Mouse (Mus musculus): Measurements from ENCODE around the gene Syngap1. TPM values are rescaled to one million over a fixed set of nuclear protein-coding genes. Genes with fewer than 3 reads are reported as not detected.
"Not testable (repeated sequence)": the region's sequence is repeated elsewhere in the genome, so short reads cannot be mapped to it uniquely, and the experiment has no call there.

Syngap1 gene
- 1.6 and 1.9 TPM in 2 replicates for polyA plus RNA-seq (2015; fragmentation: Nextera tagmentation; extraction: Ambion mirVana)

GRCm38 (mm10) chr17:26941031-26941789 is at the start of gene Syngap1:
Gene Syngap1, plus strand, starts transcription at chr17:26941253.
- peak within 1 kb of the TSS; percentile 64; the same call in 1 of the 2 replicates for H3K9ac ChIP-seq
- peak within 1 kb of the TSS; percentile 69 for H3K4me3 ChIP-seq
- ATAC-seq (ENCODE audit: insufficient number of reproducible peaks, low FRiP score, low TSS enrichment, low read depth): no peak
- under 1% methylated on average over 19 of the region's 24 CpGs for WGBS
- H3K4me2 ChIP-seq: peak within 1 kb of the TSS; percentile 78
- peaks cover 48% of the 10 kb centered on the region for H3K4me1 ChIP-seq
- peaks cover 12% of the 10 kb centered on the region for H3K36me3 ChIP-seq
- H3K27me3 ChIP-seq: no peaks in the 10 kb centered on the region
- H3K9me3 ChIP-seq: no peaks in the 10 kb centered on the region
- H3K27ac ChIP-seq: peak within 1 kb of the TSS; percentile 95

GRCm38 (mm10) chr17:26892635-26893375 is 48.2 kb upstream of the Syngap1 start:
- Histone ChIP-seq H3K9ac (no peak overlapping the region), H3K4me1 (peaks cover 28% of the 10 kb centered on the region), H3K27ac (peak overlapping the region; percentile 71), H3K9me3 (no peaks in the 10 kb centered on the region), H3K4me3 (no peak overlapping the region), H3K27me3 (no peaks in the 10 kb centered on the region), H3K4me2 (no peak overlapping the region; the same call in 1 of the 2 replicates), H3K36me3 (no peaks in the 10 kb centered on the region)
- no peak for ATAC-seq (ENCODE audit: insufficient number of reproducible peaks, low FRiP score, low TSS enrichment, low read depth)
- WGBS: 45% methylated on average over 16 of the region's 16 CpGs

GRCm38 (mm10) chr17:26893492-26893891 is 47.6 kb upstream of the Syngap1 start:
- H3K9ac ChIP-seq: no peak overlapping the region
- no peaks in the 10 kb centered on the region for H3K9me3 ChIP-seq
- H3K4me3 ChIP-seq: no peak overlapping the region
- H3K4me1 ChIP-seq: peaks cover 25% of the 10 kb centered on the region
- H3K27me3 ChIP-seq: no peaks in the 10 kb centered on the region
- H3K36me3 ChIP-seq: no peaks in the 10 kb centered on the region
- 47% methylated on average over 6 of the region's 6 CpGs for WGBS
- no peak for ATAC-seq (ENCODE audit: insufficient number of reproducible peaks, low FRiP score, low TSS enrichment, low read depth)
- H3K27ac ChIP-seq: peak overlapping the region; percentile 71
- H3K4me2 ChIP-seq: no peak overlapping the region

DNA sequence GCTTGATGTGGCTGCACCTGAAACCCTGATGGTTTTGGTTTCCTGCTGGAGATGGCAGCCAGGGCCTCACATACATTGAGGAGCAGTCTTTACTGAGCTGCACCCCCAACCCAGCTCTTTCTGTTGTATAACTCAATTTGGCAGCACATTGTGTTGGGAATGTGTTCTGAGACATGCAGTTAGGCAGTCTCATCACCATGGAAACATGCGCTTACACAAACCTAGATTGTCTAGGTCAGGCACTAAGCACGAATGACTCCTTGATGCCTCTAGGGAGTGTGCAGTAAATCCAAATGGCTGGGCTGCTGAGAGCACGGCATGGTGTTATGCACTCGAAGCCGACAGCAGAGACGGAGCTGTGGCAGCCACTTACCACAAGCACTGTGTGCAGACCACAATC is 46.7 kb upstream of the Syngap1 start:
- no peak overlapping the region for H3K4me3 ChIP-seq
- H3K27me3 ChIP-seq: no peaks in the 10 kb centered on the region
- H3K9me3 ChIP-seq: no peaks in the 10 kb centered on the region
- no peak overlapping the region for H3K27ac ChIP-seq
- H3K4me2 ChIP-seq: no peak overlapping the region
- 62% methylated on average over 6 of the region's 6 CpGs for WGBS
- H3K4me1 ChIP-seq: peaks cover 25% of the 10 kb centered on the region
- ATAC-seq (ENCODE audit: insufficient number of reproducible peaks, low FRiP score, low TSS enrichment, low read depth): no peak
- H3K9ac ChIP-seq: no peak overlapping the region
- no peaks in the 10 kb centered on the region for H3K36me3 ChIP-seq

GRCm38 (mm10) chr17:26895578-26895977 is 45.5 kb upstream of the Syngap1 start:
- H3K36me3 ChIP-seq: no peaks in the 10 kb centered on the region
- 16% methylated on average over 10 of the region's 10 CpGs for WGBS
- peaks cover 25% of the 10 kb centered on the region for H3K4me1 ChIP-seq
- no peaks in the 10 kb centered on the region for H3K9me3 ChIP-seq
- no peak overlapping the region for H3K4me3 ChIP-seq
- H3K4me2 ChIP-seq: no peak overlapping the region
- no peak for ATAC-seq (ENCODE audit: insufficient number of reproducible peaks, low FRiP score, low TSS enrichment, low read depth)
- H3K27me3 ChIP-seq: no peaks in the 10 kb centered on the region
- H3K27ac ChIP-seq: no peak overlapping the region
- H3K9ac ChIP-seq: no peak overlapping the region

- H3K36me3 ChIP-seq: no peaks in the 10 kb centered on the region
- H3K4me2 ChIP-seq: no peak overlapping the region
- no peaks in the 10 kb centered on the region for H3K4me1 ChIP-seq
- H3K27me3 ChIP-seq: no peaks in the 10 kb centered on the region
- no peaks in the 10 kb centered on the region for H3K9me3 ChIP-seq
- H3K27ac ChIP-seq: no peak overlapping the region
- no peak overlapping the region for H3K4me3 ChIP-seq
- ATAC-seq (ENCODE audit: insufficient number of reproducible peaks, low FRiP score, low TSS enrichment, low read depth): no peak
- 64% methylated on average over 6 of the region's 6 CpGs for WGBS
- no peak overlapping the region for H3K9ac ChIP-seq
Measured at GRCm38 (mm10) chr17:26900916-26901315, 40.1 kb upstream of the Syngap1 start.

DNA sequence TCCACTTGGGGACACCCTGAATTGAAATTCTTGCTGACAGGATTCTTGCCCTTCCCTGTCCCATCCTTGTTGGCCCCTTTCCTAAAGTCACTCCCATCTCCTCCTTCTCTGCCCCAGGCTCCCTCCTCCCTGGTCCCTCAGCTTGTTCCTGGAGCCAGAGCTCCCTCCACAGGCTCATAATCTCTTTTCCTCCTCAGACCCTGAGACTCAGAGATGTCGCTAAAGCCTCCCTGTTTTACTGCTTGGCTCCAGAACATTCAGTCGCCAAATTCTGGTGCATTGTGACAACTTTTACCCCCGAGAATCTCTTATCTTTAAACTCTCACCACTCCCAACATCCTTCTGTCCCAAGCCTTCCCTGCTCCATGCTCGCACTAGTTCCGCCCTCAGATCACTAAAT is 36.7 kb upstream of the Syngap1 start:
- ATAC-seq (ENCODE audit: insufficient number of reproducible peaks, low FRiP score, low TSS enrichment, low read depth): no peak
- no peaks in the 10 kb centered on the region for H3K4me1 ChIP-seq
- H3K4me2 ChIP-seq: no peak overlapping the region
- H3K9me3 ChIP-seq: no peaks in the 10 kb centered on the region
- no peak overlapping the region for H3K27ac ChIP-seq
- H3K36me3 ChIP-seq: no peaks in the 10 kb centered on the region
- H3K9ac ChIP-seq: no peak overlapping the region
- 51% methylated on average over 5 of the region's 5 CpGs for WGBS
- H3K27me3 ChIP-seq: no peaks in the 10 kb centered on the region
- H3K4me3 ChIP-seq: no peak overlapping the region

- H3K36me3 ChIP-seq; H3K9ac ChIP-seq; ATAC-seq (ENCODE audit: insufficient number of reproducible peaks, low FRiP score, low TSS enrichment, low read depth); H3K4me2 ChIP-seq; H3K9me3 ChIP-seq; H3K4me1 ChIP-seq; H3K4me3 ChIP-seq; H3K27ac ChIP-seq; H3K27me3 ChIP-seq: not testable (repeated sequence)
- 87% methylated on average over 15 of the region's 15 CpGs for WGBS
Measured at GRCm38 (mm10) chr17:26907506-26907905, 33.5 kb upstream of the Syngap1 start.

GRCm38 (mm10) chr17:26915248-26915647 is 25.8 kb upstream of the Syngap1 start:
- 43% methylated on average over 1 of the region's 1 CpGs for WGBS
- no peaks in the 10 kb centered on the region for H3K9me3 ChIP-seq
- H3K27me3 ChIP-seq: no peaks in the 10 kb centered on the region
- no peak overlapping the region for H3K9ac ChIP-seq
- H3K4me2 ChIP-seq: no peak overlapping the region
- no peak overlapping the region for H3K27ac ChIP-seq
- H3K4me3 ChIP-seq: no peak overlapping the region
- no peaks in the 10 kb centered on the region for H3K36me3 ChIP-seq
- no peak for ATAC-seq (ENCODE audit: insufficient number of reproducible peaks, low FRiP score, low TSS enrichment, low read depth)
- peaks cover 7% of the 10 kb centered on the region; the same call in 1 of the 2 replicates for H3K4me1 ChIP-seq

DNA sequence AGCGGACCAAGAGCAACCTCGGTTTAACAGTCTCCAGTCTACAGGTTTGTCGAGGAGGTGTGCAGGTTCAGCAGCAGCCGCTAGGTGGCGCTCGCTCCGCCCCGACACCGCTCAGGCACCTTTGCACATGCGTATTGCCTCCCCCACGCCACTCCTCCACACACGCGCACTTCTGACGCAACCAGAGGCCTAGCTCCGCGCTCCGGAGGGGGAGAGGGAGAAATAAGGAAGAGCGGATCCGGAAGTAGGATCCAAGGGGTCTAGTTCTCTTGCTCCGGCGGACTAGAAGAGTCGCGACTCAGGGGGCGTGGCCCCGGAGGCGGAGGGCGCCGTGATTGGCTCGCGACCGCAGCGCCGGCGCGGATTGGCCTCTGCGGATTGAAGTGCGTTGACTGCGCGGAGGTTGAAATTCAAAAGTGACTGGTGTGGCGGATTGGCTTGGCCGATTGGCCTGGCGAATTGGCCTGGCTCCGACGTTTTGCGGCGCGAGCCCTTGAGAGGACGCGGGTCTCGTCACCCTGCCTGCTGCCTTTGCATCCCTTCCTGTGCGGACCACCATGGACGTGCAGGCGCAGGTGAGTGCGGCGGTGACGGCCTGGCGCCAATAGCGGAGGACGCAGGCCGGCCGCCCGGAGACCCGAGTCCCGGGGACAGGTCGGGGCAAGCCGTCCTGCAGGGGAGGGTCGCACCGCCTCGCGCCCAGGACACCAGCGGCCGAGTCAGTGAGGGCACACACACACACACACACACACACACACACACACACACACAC is 24.2 kb upstream of the Syngap1 start, which contains the start of gene Kifc5b:
Gene Kifc5b, plus strand, starts transcription at position 381 of the 772 bp plus-strand sequence.
- ATAC-seq (ENCODE audit: insufficient number of reproducible peaks, low FRiP score, low TSS enrichment, low read depth): peak; percentile 100
- peak within 1 kb of the TSS; percentile 60 for H3K9ac ChIP-seq
- peak within 1 kb of the TSS; percentile 74 for H3K4me2 ChIP-seq
- H3K9me3 ChIP-seq: no peaks in the 10 kb centered on the region
- under 1% methylated on average over 72 of the region's 72 CpGs for WGBS
- H3K27ac ChIP-seq: 0 out of 2 replicates have a peak within 1 kb of the TSS, but pooled peaks have one; percentile 27
- no peaks in the 10 kb centered on the region for H3K27me3 ChIP-seq
- peak within 1 kb of the TSS; percentile 70 for H3K4me3 ChIP-seq
- peaks cover 7% of the 10 kb centered on the region; the same call in 1 of the 2 replicates for H3K4me1 ChIP-seq
- H3K36me3 ChIP-seq: peaks cover 8% of the 10 kb centered on the region

- H3K9me3 ChIP-seq; ATAC-seq (ENCODE audit: insufficient number of reproducible peaks, low FRiP score, low TSS enrichment, low read depth): not testable (repeated sequence)
Measured at GRCm38 (mm10) chr17:26917560-26917959, 23.5 kb upstream of the Syngap1 start.

More at GRCm38 (mm10) chr17:26917560-26917959, 23.5 kb upstream of the Syngap1 start:
- not testable (repeated sequence) for H3K4me1 ChIP-seq, H3K27ac ChIP-seq, H3K27me3 ChIP-seq, H3K36me3 ChIP-seq
- H3K4me2 ChIP-seq: peak overlapping the region; percentile 74
- H3K4me3 ChIP-seq: peak overlapping the region; percentile 70
- WGBS: 2% methylated on average over 12 of the region's 12 CpGs
- peak overlapping the region; percentile 60 for H3K9ac ChIP-seq
